Mouse (Mus musculus) ES-E14 (cell line): ENCODE measurements around the gene Aldh6a1.

Experiments
- CHD2 ChIP-seq: IDR thresholded peaks from 2 replicates; pipeline ENCODE4 v1.6.1; 2014; ENCODE audit warnings: mild to moderate bottlenecking, low read depth, low read length, inconsistent platforms
- HCFC1 ChIP-seq: IDR thresholded peaks from 2 replicates; pipeline ENCODE4 v1.6.1; 2012; ENCODE audit warnings: low read length, inconsistent platforms, borderline replicate concordance; ENCODE audit not compliant: insufficient read depth
- MAFK ChIP-seq: IDR thresholded peaks from 2 replicates; pipeline ENCODE4 v1.6.1; 2014; ENCODE audit warnings: mild to moderate bottlenecking, low read depth, low read length, inconsistent platforms; ENCODE audit not compliant: insufficient read depth
- ZC3H11A ChIP-seq: IDR thresholded peaks from 2 replicates; pipeline ENCODE4 v1.6.1; 2012; ENCODE audit warnings: low read depth, mild to moderate bottlenecking, inconsistent platforms, low read length, borderline replicate concordance
- ZNF384 ChIP-seq: IDR thresholded peaks from 2 replicates; pipeline ENCODE4 v1.6.1; 2012; ENCODE audit warnings: low read depth, low read length, inconsistent platforms

DNA sequence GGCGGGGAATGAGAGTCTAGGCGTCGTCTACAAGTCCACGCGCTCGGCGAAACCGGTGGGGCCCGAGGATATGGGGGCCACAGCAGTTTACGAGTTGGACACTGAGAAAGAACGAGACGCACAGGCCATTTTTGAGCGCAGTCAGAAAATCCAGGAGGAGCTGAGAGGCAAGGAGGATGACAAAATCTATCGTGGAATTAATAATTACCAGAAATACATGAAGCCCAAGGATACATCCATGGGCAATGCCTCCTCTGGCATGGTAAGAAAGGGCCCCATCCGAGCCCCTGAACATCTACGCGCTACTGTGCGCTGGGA is 33.2 kb downstream of the Aldh6a1 start:
- TF ChIP-seq HCFC1 (no peak), ZNF384 (no peak), MAFK (no peak), ZC3H11A (no peak), CHD2 (no peak)
